Mouse (Mus musculus) midbrain, postnatal 0 days (tissue): ENCODE results near the gene St6gal1. TPM values are rescaled to one million over a fixed set of nuclear protein-coding genes. Genes with fewer than 3 reads are reported as not detected.

Experiments used
- ATAC-seq: fragments of 200-750 bp; cut with Nextera tagmentation; 2 replicates; pipeline ENCODE4 v1.8.0; 2017; ENCODE audit warnings: moderate number of reproducible peaks, mild to moderate bottlenecking, moderate TSS enrichment, moderate library complexity; ENCODE audit not compliant: low FRiP score
- DNase-seq: peaks from one replicate; pipeline ENCODE4 v3.0.0-alpha.2; 2015; ENCODE audit warnings: low spot score
- H3K27ac ChIP-seq: fragments of 300-500 bp; sonication (generic); 2 replicates; pipeline ENCODE4 v1.5.1; 2014; ENCODE audit warnings: low read depth, mild to moderate bottlenecking, low read length, mixed read lengths
- H3K27me3 ChIP-seq: fragments of 300-500 bp; sonication (generic); 2 replicates; pipeline ENCODE4 v1.6.1; 2014; ENCODE audit warnings: low read length, control low read depth, mixed read lengths; ENCODE audit not compliant: insufficient read depth
- H3K36me3 ChIP-seq: fragments of 300-500 bp; sonication (generic); 2 replicates; pipeline ENCODE4 v1.6.1; 2014; ENCODE audit warnings: low read length, control low read depth, mixed read lengths; ENCODE audit not compliant: insufficient read depth
- H3K4me1 ChIP-seq: fragments of 300-500 bp; sonication (generic); 2 replicates; pipeline ENCODE4 v1.6.1; 2014; ENCODE audit warnings: mild to moderate bottlenecking, control low read depth, antibody characterized with exemption, low read length, mixed read lengths; ENCODE audit not compliant: insufficient read depth
- H3K4me2 ChIP-seq: fragments of 300-500 bp; sonication (generic); 2 replicates; pipeline ENCODE4 v1.6.1; 2014; ENCODE audit warnings: low read depth, mild to moderate bottlenecking, low read length, mixed read lengths; ENCODE audit not compliant: poor library complexity, severe bottlenecking
- H3K4me3 ChIP-seq: fragments of 300-500 bp; sonication (generic); 2 replicates; pipeline ENCODE4 v1.5.1; 2014; ENCODE audit warnings: low read depth, mild to moderate bottlenecking, low read length, moderate library complexity
- H3K9ac ChIP-seq: fragments of 300-500 bp; sonication (generic); replicated peaks from 2 replicates; pipeline ENCODE4 v1.6.1; 2014; ENCODE audit warnings: mild to moderate bottlenecking, low read length, moderate library complexity, mixed read lengths; ENCODE audit not compliant: poor library complexity, severe bottlenecking
- H3K9me3 ChIP-seq: fragments of 300-500 bp; sonication (generic); 2 replicates; pipeline ENCODE4 v1.6.1; 2016; ENCODE audit warnings: low read length, control low read depth
- CTCF ChIP-seq: IDR thresholded peaks from 2 replicates; pipeline ENCODE4 v1.5.1; 2016; ENCODE audit warnings: antibody characterized with exemption, mild to moderate bottlenecking
- WGBS: fragments of 180-500 bp; shearing (Covaris S2); extraction: QIAGEN DNeasy Blood & Tissue Kit; methylation state at CpG from one replicate; pipeline ENCODE4 v1.1.7; 2014; 5-methylcytosine and 5-hydroxymethylcytosine counted together
- polyA plus RNA-seq: library from polyadenylated mRNA; unstranded; fragments of >200 nt; fragmentation: Nextera tagmentation; extraction: Ambion mirVana; gene quantifications from 2 replicates; pipeline ENCODE4 v1.2.1, GENCODE M21; 2015
- total RNA-seq: library from RNA; depleted of rRNA; stranded (reverse); fragments of >200 nt; gene quantifications from 2 replicates; pipeline ENCODE4 v1.2.3, GENCODE M21; 2014

The St6gal1 gene
- total and polyA plus RNA-seq, 2 experiments from 2014 or later = 12.0 to 20.6 TPM

- Histone ChIP-seq H3K4me1 (no peaks in the 10 kb centered on the region), H3K27ac (no peak overlapping the region), H3K9ac (no peak overlapping the region), H3K27me3 (no peaks in the 10 kb centered on the region), H3K4me2 (no peak overlapping the region), H3K36me3 (no peaks in the 10 kb centered on the region; the same call in 1 of the 2 replicates), H3K9me3 (no peaks in the 10 kb centered on the region), H3K4me3 (no peak overlapping the region)
- TF ChIP-seq CTCF = no peak
- DNase-seq (no peak), ATAC-seq (no peak)
- 96% methylated on average over 7 of the region's 7 CpGs for WGBS
Observed at GRCm38 (mm10) chr16:23327266-23327665, 102.7 kb downstream of the St6gal1 start.

GRCm38 (mm10) chr16:23328201-23328600 is 103.7 kb downstream of the St6gal1 start:
- H3K9me3 ChIP-seq = no peaks in the 10 kb centered on the region
- 91% methylated on average over 7 of the region's 7 CpGs for WGBS
- no peak for DNase-seq
- no peaks in the 10 kb centered on the region for H3K4me1 ChIP-seq
- no peak overlapping the region for H3K9ac ChIP-seq
- H3K36me3 ChIP-seq = no peaks in the 10 kb centered on the region; the same call in 1 of the 2 replicates
- H3K4me2 ChIP-seq = no peak overlapping the region
- no peak overlapping the region for H3K27ac ChIP-seq
- no peak for TF ChIP-seq CTCF
- no peak overlapping the region for H3K4me3 ChIP-seq
- no peaks in the 10 kb centered on the region for H3K27me3 ChIP-seq
- ATAC-seq = no peak

- DNase-seq (no peak), ATAC-seq (no peak)
- 75% methylated on average over 2 of the region's 2 CpGs for WGBS
Observed at GRCm38 (mm10) chr16:23332136-23332535, 107.6 kb downstream of the St6gal1 start.

GRCm38 (mm10) chr16:23332686-23333085 is 108.1 kb downstream of the St6gal1 start:
- H3K27ac ChIP-seq = no peak overlapping the region
- H3K36me3 ChIP-seq = no peaks in the 10 kb centered on the region; the same call in 1 of the 2 replicates
- H3K27me3 ChIP-seq = no peaks in the 10 kb centered on the region
- DNase-seq = no peak
- WGBS = 88% methylated on average over 6 of the region's 6 CpGs
- no peak overlapping the region for H3K4me3 ChIP-seq
- H3K4me1 ChIP-seq = no peaks in the 10 kb centered on the region
- H3K9ac ChIP-seq = no peak overlapping the region
- no peak for TF ChIP-seq CTCF
- no peaks in the 10 kb centered on the region for H3K9me3 ChIP-seq
- no peak for ATAC-seq
- H3K4me2 ChIP-seq = no peak overlapping the region

More at GRCm38 (mm10) chr16:23332136-23332535, 107.6 kb downstream of the St6gal1 start:
- Histone ChIP-seq H3K27me3 (no peaks in the 10 kb centered on the region), H3K9ac (no peak overlapping the region), H3K36me3 (no peaks in the 10 kb centered on the region; the same call in 1 of the 2 replicates), H3K27ac (no peak overlapping the region), H3K4me3 (no peak overlapping the region), H3K4me2 (no peak overlapping the region), H3K9me3 (no peaks in the 10 kb centered on the region), H3K4me1 (no peaks in the 10 kb centered on the region)
- TF ChIP-seq CTCF = no peak

- DNase-seq (peak; percentile 36), ATAC-seq (no peak)
- Histone ChIP-seq H3K27me3 (no peaks in the 10 kb centered on the region), H3K4me3 (no peak overlapping the region), H3K9me3 (no peaks in the 10 kb centered on the region), H3K4me2 (no peak overlapping the region), H3K4me1 (no peaks in the 10 kb centered on the region), H3K9ac (no peak overlapping the region), H3K27ac (no peak overlapping the region), H3K36me3 (no peaks in the 10 kb centered on the region)
- WGBS = 60% methylated on average over 6 of the region's 6 CpGs
- no peak for TF ChIP-seq CTCF
Observed at GRCm38 (mm10) chr16:23333875-23334551, 109.5 kb downstream of the St6gal1 start.

- WGBS = 82% methylated on average over 4 of the region's 4 CpGs
- Histone ChIP-seq H3K27me3 (no peaks in the 10 kb centered on the region), H3K36me3 (no peaks in the 10 kb centered on the region), H3K4me2 (no peak overlapping the region), H3K4me3 (no peak overlapping the region), H3K9me3 (no peaks in the 10 kb centered on the region), H3K9ac (no peak overlapping the region), H3K27ac (no peak overlapping the region), H3K4me1 (no peaks in the 10 kb centered on the region)
- DNase-seq (no peak), ATAC-seq (no peak)
- TF ChIP-seq CTCF = no peak
Observed at GRCm38 (mm10) chr16:23337317-23337716, 112.8 kb downstream of the St6gal1 start.
